Mouse (Mus musculus) lung, adult 2 months (tissue): ENCODE data around the gene Trcg1.

Experiments
- CTCF ChIP-seq: fragments of 200-500 bp; IDR thresholded peaks from 2 replicates; pipeline ENCODE4 v1.5.1; 2011; ENCODE audit warnings: mild to moderate bottlenecking, low read length, control low read depth; ENCODE audit not compliant: insufficient read depth
- POLR2A ChIP-seq: fragments of 200-500 bp; IDR thresholded peaks from 2 replicates; pipeline ENCODE4 v1.6.1; 2011; ENCODE audit warnings: low read depth, mild to moderate bottlenecking, control low read depth, low read length, borderline replicate concordance; ENCODE audit errors: extremely low read depth

GRCm38 (mm10) chr9:57228186-57228585 lies 8.2 kb upstream of the Trcg1 start:
- TF ChIP-seq CTCF (no peak), POLR2A (no peak)
